Mouse (Mus musculus) right cerebral cortex, adult 2 months (tissue): ENCODE measurements around the gene Prpf6.

Source experiments
- DNase-seq, 2 experiments: peaks; one replicate each; pipeline ENCODE4 v3.0.0; 2021 to 2022; ENCODE audit warnings: low spot score in 2 of 2

The Prpf6 gene

GRCm38 (mm10) chr2:181591528-181592085, at the start of gene Prpf6:
TSS of gene Prpf6 (plus strand) at chr2:181591868.
- no peak for DNase-seq

GRCm38 (mm10) chr2:181546142-181546541, 45.5 kb upstream of the Prpf6 start:
- no peak for DNase-seq

DNA sequence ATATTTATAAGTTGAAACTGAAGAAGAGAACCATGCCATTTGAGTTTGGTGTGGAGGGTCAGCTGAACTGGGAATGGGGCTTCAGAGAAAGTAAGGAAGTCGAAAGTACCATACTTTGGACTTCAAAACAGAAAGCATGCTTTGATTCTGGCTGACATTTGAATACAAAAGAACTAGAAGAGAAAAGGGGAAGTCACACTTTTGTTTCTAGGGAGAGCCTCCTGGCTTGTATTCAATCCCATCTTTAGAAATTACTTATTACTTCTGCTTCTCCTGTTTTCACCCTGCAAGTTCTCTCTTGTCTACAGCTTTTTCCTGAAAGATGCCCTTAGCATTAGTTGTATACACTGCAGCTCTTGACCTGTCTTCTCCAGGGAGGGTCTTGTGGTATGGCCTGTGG, 43.4 kb upstream of the Prpf6 start:
- DNase-seq, result no peak

GRCm38 (mm10) chr2:181548682-181549081, 43.0 kb upstream of the Prpf6 start:
- DNase-seq, result no peak

DNA sequence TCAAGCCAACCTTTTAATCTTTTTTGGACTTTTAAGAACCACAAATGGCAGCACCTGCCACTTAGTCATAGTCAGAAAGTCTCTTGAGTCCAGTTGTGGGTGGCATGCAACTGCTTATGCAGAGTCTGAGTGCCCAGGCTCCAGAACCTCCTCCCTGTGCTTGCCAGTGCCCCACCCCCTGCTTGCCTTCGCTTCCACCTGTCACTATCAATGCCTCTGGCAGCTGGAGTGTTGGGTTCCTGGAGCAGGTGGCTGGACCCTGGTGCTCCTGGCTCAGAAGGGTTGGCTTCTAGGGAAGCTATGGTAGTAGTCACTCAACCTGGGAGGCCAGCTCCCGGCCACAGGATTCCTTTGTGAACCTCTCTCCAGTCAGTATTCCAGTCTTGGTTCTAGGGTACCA, 41.4 kb upstream of the Prpf6 start:
- DNase-seq, result no peak

GRCm38 (mm10) chr2:181553772-181554171, 37.9 kb upstream of the Prpf6 start:
- DNase-seq, result no peak

DNA sequence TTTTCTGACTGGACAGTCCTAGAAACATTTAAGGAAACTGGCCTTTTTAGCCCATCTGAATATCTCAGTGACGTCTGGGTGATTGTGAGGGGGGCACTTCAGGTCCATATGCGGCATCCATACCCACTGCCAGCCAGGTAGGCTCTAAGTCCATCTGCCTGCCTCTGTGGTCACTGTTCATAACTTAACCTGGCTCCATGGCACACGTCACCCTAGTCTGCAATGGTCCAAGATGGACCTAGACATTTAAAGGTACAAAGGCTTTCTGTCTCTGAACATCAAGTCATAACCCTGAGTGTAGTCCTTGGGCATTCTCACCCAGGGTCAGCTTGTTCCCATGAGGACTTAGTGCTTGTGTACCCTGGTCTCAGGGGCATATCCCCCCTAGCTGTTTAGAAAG, 24.3 kb upstream of the Prpf6 start:
- no peak for DNase-seq

DNA sequence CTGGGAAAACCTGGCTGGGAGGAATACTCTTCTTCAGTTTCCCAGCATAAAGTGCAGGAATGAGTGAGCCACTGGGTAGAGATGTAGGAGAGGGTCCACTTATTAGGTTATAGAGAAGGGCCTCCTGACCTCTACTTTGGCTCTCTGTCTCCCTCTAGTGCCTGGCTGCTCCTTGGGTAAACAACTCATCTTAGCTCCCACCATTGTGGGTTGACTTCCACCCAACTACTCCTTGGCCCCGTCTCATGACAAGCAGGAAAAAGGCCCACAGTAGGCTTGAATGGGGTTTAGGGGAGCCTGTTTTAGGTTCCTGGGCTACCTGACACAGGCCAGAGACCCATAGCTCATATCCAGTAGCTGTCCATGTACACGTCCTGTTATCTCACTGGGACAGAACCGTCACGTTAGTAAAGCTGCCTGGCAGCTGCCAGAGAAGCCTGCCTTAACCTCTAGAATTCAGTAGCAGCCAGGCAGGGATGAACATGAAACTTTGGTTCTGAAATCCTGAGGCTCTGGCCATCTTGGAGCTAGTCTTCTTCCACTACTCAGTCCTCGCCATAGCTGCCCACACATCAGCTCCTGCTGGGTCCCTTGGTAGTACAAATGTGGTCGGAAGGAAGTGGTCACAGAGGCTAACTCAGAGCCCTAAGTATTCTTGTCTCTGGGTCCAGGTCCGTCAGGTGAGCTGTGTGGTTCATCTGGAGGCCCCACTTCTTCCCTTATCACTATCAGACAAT, 23.2 kb upstream of the Prpf6 start:
- no peak for DNase-seq

DNA sequence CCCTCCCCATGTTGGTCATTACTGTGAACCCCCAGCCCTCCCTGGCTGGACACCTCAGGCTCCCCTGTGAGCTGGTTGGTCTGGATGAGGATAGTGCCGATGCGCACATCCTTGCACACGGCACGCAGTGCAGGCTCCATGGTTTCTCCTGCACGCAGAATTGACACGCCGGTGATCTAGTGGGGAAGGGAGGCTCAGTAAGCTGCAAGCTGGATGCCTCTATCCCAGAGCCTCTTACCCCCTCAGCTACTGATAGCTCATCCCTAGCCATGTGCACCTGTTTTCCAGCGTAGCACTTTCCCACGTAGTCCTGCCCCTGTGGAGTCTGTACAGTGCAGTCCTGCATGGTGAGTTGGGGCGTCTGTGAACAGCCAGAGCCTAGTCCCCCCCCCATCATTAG, 21.8 kb upstream of the Prpf6 start:
- no peak for DNase-seq

DNA sequence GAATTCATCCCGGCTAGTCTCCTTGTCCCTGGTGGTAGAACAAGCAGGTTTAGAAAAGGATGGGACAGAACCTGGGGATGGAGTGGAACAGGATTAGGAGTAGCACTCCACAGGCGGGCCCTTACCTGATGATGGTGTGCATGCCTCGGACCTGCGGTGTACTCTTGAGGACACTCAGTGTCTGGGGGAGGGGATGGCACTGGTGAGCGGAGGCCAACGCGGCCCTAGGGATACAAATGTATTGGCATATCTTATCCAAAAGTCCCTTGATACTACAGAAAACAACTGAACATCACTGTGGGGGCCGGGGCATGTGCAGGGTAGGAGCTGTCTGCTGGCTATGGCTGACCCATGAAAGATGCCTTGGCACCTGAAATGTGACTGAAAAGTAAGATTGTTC, 21.3 kb upstream of the Prpf6 start:
- DNase-seq, result no peak

DNA sequence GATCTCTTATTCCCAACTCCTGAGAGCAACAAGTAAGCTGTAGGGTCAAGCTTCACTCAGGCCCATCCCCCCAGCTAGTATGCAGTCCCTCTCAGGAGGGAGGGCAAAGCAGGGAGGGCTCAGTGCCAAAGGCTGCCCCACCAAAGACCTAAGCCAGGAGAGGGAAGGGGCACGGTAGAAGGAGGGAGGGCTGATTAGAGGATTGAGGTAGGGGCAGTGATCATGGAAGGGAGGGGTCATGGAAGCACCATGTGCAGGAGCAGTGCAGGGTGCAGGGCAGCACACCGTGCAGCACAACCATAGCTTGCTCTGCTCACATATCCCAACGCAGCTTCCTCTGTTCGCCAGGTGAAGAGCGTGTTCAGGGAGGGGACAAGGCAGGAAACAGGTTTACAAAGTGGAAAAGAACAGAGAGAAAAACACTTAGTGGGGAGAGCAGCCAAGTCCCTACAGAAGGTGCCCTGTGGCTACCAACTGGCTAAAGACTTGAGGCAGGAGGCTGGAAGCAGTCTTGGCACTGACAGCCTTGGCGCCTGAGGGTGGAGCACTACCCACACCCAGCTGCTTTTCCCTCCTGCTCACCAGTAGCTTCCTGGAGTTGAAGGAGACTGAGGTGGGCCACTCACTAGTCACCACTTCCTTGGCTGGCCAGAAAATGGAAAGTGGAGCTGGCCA, 20.6 kb upstream of the Prpf6 start:
- no peak for DNase-seq

GRCm38 (mm10) chr2:181571941-181572670, 19.6 kb upstream of the Prpf6 start:
- no peak for DNase-seq

GRCm38 (mm10) chr2:181572921-181573920, 18.4 kb upstream of the Prpf6 start:
- no peak for DNase-seq

DNA sequence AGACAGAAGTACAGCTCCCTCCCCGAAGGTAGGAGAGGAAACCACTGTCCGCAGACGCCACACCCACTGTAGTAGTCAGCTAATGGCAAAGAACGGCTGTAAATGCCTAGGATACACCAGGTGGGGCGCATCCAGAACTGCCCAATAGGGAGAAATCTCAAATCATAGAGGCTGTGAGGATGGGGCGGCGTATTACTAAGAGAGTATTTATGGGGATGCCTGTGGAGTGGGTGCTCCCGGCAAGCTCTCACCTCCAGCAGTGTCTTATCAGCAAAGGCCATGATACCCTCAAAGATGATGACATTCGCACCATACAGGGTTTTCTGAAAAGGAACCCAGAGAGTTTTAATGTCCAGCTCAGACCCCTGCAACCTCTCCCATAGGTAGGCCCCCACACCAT, 17.7 kb upstream of the Prpf6 start:
- no peak for DNase-seq

- DNase-seq, result no peak
Observed at GRCm38 (mm10) chr2:181574921-181575545, 16.6 kb upstream of the Prpf6 start.

- no peak for DNase-seq
Observed at GRCm38 (mm10) chr2:181576613-181577012, 15.1 kb upstream of the Prpf6 start.

DNA sequence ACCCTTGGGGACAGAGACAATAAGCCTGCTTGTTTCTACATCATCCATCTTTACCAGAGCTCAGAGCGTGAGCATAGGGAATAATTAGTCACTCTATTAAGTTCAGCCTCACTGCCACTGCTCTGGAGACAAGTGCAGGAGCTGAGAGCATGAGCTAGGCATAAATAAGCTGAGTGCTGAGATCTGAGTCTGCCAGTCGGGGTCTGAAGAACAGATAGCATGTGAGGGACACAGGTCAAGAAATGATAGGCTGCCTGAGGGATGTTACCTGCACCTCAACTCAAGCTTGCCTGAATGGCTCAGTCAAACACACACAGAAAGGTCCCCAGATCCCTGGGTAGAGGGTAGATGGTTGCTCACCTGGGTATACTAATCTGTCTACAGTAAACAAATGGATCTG, 14.5 kb upstream of the Prpf6 start:
- DNase-seq, result no peak

DNA sequence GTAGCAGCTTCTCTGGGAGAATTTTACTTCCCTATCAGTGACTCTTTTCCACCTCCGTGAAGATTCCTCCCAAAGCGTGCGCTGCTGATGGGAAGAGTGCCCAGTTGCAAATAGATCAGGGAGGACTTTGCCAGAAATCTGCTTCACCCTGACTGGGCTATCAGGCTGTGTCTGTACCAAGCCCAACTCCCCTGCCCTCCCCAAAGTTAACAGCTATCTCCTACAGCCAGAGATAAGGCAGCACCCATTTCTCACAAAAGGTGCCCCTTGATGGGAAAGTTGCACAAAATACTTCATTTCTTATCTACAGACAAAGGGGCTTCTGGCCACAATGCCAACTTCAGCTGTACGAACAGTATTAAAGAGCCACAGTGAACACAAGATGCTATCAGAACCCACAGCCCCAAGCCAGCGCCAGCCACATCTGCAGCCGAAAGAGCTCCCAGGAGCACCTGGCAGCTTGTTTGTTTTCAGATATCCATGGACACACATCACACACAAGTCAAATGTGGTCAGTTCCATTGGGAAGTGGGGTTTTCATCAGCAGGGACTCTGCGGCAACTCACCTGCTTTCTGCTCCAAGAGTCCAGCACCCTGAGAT, 13.6 kb upstream of the Prpf6 start:
- DNase-seq, result no peak

DNA sequence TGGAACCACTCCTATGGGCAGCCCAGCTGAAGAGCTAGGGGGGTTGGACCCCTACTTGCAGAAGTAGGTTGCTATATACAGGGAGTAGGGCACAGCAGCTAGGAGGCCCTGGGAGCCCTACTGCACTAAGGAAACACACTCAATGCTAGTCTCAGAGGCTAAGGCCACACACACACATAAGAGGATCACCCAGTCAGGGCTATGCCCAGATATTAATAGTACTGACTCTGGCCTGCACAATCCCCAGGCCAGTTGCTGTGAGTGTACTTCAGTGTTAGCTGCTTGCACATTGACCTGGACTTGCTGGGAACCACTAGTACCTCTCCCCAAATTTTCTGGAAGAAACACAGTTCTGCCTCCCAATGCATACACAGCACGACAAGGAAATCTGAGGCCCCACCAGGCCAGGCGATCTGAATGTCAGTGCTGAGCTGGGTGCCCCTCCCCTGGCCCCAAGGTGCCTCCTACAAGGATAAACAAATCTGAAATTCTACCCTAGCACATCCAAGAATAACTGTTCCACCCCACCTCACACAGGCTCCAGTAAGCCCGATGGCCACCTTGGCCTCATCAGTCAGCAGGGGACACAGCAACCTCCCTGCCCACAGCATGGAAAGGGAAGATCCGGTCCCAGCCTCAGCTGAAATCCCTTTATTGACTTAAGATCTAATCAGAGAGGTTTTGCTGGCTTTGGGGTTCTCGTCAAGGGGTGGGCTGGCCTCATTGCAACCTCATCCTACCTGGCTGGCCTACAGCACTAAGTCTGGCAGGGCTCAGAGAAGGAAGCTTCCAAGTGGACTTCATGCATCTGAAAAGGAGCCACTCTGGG, 12.7 kb upstream of the Prpf6 start:
- DNase-seq, result no peak

GRCm38 (mm10) chr2:181579681-181580080, 12.0 kb upstream of the Prpf6 start:
- no peak for DNase-seq
